Mouse (Mus musculus) kidney, adult 9 months (tissue): ENCODE results near the gene Dph1.

Experiments used
- DNase-seq: peaks from one replicate; pipeline ENCODE4 v3.0.0; 2022

Gene Dph1

DNA sequence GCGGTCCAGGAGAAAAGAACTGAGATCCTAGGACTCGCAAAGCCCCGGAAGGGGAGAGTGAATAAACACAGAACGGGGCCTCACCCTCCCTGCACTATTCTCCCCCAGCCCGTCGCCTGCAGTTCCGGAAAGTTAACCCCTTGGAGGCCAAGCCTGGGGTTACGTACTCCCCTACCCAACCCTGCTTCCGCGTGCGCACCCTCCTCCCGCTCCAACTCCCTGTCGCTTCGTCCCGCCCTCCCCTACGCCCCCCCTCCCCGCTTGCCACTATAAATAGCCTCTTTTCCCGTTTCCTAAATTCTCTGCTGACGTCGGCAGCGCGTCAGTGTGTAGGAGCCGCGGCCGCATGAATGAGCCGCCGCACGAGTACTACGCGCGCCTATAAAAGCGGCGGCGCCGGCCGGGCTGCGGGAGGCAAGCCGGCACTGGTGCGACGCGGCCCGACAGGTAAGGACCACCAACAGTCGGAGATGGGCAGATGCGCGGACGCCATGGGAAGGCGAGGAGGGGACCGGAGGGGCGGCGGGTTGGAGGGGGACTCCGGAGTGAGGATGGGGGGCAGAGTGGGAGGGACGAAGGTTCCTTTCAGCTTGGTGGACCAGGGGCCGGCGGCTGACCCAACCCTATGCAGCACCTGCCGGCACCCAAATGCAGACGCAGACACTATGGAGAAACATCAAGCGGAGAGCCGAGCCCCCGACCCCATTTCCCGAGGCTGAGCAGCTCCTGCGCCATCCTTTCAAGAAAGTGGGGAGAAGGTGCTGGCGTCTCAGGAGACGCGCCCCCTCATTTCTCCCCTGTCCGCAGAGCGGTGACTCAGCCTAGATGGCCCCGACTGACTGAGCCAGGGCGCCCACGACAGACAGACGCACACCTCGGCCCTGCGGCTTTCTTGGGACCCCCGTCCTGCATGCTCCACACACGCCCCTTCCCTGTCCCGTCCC lies 18.6 kb downstream of the Dph1 start:
- no peak for DNase-seq

DNA sequence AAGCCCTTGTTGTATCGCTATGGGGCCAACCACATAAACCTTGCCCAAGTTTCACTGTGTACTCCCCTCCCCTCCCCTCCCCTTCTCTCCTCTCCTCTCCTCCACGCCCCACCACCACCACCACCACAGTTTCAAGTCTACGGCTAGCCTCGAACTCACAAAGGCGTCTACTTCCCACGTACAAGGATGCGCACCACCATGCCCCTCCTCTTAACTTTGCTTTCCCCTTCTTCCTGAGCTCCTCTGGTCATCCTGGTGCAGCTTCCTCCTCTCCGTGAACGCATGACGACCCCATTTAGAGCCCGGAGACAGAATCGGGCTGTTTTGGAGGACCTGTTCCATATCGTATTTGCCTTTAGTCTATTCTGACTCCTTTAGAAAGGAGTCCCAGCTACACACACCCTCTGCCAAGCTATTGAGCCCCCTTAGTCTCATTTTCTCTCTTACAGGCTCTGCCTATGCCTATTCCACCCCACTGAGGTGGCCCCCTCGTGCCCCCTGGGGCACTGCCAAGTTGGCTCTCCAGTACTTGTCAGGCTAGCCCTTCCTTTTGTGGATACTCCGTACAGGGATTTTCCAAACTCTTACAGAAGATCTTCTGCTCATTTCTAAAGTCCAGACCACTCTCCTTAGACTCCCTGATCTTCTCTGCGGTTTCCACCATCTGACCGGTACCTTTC lies 19.7 kb downstream of the Dph1 start:
- no peak for DNase-seq

DNA sequence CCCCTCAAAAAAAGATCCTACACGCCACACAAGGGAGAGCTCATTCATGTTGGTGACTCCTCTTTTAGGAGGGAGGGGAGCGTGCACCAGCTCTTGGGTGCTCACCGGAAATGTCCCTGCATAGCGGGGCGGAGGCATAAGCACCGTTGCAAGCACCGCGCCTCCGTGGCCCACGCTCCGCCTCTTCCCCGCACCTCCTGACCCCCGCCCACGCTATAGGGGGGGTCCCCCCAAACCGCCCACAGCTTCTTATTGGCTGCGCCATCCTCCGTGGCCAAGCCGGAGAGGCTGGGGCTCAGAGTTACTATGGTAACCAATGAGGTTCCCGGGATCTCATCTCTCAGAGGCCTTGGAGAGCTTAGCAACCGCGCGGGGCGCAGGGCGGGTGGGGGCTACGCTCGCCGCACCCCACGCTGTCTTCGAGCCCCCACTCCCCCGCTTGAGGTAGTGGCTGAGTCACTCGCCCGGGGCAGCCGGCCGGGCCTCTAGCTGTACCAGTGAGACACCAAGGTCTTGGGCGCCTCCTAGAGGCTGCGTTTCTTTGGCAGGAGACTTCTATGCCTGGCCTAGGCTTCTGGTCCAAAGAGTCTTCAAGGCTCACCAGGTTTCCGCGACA lies 20.8 kb downstream of the Dph1 start:
- peak; percentile 96 for DNase-seq

DNA sequence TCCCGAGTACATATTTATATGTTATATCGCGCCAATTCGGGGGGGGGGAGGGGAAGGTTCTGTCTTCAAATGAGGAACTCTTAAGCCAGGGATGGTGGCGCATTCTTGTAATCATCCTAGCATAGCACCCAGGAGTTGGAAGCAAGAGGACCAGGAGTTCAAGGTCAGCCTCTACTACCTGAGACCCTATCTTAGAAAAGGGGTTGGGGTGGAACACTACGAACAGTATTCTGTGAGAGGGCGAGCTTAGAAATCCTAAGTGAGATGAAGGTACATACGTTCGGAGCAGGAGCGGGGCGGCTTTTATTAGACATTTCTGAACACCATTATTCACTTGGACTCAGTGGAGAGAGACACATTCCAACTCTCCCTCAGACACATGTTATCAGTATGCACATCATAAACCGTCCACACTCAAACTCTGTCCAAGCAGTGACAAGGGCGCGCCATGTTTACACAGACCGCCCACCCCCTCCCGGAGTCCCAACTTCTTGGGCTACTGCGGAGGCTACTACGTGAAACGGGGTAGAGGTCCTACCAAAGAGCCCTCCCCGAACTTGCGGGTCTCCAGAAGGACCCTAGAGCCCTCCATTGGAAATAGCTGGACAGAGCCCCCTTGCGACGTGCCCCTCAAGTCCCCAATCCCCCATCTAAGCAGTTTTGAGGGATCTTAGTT lies 21.5 kb downstream of the Dph1 start, which contains the start of gene Hic1:
Gene Hic1, minus strand, starts transcription at position 115 of the 676 bp plus-strand sequence.
- DNase-seq, result no peak

DNA sequence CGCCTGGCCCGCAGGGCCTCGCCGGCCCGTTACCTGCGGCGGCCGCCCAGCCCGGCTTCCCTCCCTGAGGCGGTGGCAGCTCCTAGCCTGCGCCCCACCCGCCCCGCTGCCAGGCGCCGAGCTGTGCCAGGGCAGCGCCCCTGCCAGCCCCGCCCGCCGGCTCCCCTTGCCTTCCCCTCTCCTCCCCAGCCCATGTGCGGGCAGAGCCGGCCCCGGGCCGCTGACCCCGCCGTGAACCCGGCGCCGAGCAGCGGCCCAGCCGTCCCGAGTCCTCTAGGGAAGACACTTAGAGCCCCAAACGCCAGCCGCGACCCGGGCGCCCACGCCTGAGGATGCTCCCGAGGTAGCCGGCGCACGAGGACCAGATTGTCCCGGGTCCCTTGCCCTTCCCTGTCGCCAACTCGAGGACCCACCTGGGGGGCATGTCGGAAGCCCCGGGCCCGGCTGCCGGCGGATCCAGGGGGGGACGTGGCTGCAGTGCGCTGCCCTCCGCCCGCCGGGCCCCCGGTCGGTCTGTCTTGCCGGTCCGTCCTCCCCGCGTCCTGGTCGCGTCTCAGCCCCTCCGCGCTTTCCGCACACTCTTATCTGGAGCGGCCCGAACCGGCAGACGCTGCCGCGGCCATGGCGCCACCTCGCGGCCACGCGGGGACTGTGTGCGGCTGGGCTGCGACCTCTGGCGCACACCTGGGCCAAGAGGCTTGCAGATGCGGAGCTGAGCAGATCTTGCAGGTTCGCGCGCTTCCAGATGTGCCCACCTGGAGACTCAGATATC lies 22.3 kb downstream of the Dph1 start:
- DNase-seq, result peak; percentile 84

DNA sequence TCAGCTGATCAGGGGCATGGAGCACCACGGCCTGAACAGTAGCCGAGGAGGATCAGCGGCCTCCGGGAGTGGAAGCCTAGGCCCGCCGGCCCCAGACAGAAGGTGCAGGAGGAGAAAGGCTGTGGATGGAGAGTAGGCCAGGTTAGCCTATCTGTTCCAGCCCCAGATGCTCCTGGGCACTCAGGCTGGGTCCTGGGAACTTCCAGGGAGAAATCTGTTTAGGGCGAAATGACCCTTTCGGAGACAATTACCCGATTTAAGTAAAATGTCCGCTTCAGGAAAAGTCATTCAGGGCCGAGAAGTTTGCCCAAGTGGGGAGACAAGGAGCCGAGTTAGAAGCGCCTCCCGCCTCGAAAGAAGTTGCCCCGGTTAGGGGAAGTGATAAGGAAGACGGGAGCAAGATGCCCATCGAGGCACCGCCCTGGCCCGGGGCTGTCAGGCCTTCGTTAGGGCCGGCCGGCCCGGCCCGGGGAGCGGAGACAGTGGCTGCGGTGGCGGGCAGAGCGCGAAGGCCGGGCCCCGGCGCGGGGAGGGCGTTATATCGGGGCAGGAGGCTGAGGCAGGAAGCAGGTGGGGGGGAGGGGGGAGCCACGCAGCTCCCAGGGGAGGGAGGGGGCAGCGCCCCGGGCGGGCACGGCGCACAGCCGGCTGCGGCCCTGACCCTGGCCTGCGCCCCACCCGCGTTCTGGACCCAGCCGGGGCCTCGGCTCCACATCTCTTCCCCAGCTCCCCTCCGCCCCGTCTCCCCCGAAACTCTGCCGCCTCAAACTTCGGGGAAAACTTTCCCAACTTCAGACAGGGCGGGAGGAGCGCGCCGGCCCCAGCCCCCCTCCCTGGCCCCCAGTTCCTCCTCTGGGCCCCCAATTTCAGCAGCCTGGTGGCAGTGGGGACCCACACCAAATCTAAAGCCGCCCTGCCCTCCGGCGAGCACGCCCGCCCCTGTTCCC lies 23.1 kb downstream of the Dph1 start:
- peak; percentile 26 for DNase-seq

DNA sequence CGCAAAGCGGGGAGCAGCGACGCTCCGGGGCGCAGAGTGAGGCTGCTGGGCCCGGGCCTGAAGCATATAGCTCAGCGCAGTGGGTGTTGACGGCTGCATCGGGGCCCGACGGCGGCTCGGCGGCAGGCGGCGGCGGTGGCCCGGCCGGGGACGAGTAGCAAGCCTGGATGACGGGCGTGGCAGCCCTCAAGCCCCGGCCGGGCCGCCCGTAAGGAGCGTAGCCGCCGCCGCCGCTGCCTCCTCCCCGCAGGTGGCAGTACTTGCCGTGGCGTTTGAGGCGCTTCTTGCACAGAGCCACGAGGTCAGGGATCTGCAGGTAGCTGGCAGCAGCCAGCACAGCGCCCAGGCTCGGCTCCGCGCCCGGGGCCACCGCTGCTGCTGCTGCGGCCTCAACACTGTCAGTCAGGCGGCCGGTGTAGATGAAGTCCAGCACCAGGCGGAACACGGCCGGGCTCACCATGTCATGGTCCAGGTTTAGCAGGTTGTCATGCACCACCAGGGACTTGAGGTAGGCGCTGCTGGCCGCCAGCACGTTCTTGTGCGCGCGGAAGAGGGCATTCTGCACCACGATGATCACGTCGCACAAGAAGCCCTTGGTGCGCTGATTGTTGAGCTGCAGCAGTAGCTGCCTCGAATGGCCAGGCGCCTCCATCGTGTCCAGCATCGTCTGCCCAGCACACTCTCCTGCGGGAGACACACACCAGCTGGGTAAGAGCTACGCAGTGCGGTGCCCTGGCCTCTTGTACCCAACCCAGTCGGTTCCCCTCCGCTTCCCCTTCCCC lies 24.0 kb downstream of the Dph1 start:
- peak; percentile 55 for DNase-seq

DNA sequence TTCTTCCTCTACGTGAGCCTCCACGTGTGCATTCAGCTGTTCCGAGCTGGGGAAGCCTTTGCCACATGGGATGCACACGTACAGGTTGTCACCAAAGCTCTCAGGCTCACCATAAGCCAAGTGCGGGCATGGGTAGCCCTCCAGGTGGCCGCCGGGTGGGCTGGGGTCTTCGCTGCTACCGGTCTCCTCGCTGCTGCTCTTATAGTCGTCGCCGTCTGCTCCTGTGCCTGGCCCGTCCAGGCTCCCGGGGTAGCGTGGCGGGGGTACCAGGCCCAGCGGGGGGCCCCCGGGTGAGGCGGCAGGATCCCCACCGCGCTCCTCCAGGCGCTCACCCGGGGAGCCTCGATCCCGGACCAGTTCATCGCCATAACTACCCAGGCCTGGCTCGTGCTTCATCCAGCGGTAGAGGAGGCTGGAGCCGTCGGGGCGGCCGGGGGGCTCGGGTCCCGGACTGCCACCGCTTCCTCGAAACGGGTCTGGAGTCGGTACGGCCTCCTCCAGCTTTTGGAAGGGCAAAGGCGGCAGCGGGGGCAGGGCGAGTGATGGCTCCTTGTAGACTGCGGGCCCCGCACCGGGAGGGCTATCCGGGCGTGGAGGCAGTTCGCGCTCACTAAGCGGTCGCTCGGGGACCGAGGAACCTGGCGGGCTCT lies 24.7 kb downstream of the Dph1 start:
- DNase-seq, result no peak

DNA sequence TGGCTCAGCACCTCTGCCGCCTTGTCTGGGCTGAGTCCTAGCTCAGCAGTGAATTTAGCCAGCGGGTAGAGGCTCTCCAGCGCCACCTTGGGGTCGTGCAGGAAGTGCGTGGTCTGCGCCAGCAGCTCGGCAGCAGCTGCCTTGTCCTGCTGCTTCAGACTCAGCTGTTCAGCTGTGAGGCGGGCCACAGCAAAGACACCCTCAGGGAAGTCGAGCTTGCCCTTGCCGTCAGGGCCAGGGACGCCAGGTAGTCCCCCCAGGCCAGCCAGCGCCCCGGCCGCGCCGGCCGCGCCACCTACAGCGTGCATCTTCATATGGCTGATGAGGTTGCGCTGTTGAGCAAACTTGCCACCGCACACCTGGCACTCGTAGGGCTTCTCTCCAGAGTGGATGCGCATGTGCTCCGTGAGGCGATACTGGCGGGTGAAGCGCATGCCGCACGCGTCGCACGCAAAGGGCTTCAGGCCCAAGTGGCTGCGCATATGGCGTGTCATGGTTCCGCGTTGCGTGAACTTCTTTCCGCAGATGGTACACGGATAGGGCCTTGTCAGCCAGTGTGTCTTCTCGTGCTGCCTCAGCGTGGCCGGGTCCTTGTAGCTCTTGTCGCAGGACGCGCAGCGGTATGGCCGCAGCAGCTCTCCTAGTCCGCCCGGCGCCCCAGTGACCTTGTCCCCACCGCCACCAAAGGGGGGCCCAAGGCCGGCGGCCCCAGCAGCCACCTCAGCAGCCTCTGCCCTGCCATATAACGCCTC lies 25.4 kb downstream of the Dph1 start:
- DNase-seq, result peak; percentile 85

DNA sequence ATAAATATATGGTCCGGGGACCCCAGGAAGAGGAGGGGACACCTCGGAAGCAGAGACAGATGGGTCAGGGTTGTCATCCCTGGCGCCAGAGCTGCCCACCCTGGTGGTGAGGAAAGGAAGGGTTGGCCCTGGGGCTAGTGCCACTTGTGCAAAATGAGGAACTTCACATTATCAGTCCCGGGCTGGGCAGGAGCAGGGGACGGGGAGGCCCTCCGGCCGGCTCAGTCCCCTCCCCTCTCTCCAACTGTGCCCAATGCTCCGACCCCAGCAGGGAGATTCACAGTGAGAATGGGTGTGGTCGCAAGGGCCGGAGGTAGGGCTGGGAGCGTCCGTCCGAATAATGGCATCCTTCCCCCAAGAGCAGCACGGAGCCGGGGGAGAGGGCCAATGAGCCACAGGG lies 26.3 kb downstream of the Dph1 start:
- no peak for DNase-seq

DNA sequence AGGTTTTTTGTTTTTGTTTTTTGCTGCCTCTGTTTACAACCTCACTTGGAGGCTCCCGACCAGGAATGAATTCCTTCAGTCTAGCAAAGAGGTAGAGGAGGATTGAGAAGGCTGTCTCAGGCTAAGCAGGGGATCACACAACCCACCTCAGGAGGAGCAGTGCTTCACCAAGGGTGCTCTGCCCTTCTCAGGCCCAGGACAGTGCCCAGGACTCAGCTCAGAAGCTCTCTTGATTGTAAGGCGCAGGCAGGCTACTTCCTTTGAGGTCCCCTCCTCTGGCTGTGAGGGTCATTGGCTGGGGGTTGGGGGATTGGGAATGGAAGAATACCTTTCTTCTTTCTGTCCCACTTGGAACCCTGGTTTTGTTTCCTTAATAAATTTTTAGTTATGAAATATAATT lies 27.0 kb downstream of the Dph1 start:
- DNase-seq, result no peak

DNA sequence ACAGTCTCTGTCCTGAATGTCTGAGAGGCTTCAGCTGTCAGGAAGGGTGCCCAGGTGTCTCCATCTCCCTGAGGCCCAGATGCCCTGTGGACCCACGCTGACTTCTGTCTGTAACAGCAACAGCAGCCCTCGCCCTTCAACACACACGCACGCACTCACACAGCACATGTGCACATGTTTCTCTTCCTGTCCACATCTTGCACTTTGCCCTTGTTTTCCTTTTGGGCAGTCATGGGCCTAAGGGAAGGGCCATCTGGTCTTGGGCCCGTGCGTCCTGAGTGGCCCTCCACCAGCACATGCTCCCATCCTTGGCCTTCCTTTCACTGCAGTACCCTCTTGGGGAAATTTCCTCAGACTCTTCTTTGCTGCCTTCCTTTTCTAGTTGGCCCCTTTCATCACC lies 27.7 kb downstream of the Dph1 start:
- peak; percentile 57 for DNase-seq

DNA sequence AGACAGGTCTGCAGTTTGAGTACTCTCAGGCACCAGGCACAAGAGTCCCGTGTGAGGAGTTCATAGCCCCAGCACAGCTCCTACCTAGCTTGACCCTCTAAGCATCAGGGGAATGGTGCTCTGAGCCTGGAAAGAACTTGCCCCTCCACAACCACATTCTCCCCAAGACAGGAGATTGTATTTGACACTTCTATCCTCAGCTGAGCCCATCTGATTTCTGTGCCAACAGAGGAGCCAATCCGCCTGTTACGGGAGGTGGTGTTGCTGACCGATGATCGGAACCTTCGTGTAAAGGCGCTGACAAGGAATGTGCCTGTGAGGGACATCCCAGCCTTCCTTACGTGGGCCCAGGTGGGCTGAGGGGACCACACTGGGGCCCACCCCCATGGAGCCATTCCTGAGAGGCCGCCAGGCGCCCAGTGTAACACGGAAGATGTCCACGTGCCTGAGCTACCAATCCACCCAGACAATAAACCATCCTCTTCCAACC lies 28.4 kb downstream of the Dph1 start:
- no peak for DNase-seq

DNA sequence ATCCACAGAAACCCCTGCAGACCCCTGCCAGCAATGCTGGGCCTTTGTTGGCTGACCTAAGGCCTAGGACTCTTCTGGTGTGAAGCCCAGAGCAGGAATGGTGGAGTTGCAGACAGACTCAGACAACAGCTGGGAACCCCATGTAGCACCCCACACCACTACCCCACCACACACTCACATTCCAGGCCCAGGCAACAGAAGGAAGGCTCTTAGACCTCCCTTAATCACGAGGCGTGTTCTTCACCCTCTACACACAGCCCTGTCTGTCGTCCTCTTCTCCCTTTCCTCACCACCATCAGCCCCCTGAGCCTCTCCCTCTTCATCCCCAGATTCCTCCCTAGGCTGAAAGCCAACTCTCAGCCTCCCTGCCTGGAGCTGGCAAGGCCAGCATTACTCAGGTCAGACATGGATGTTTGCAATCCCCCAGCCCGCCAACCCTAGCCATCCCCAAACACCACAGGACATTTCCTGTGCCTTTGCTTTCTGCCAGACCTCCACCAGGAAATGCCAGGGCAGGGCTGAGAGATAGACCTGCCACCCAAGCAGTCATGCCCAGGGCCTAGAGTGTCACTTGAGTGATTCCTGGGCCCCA lies 29.5 kb downstream of the Dph1 start:
- DNase-seq, result no peak

DNA sequence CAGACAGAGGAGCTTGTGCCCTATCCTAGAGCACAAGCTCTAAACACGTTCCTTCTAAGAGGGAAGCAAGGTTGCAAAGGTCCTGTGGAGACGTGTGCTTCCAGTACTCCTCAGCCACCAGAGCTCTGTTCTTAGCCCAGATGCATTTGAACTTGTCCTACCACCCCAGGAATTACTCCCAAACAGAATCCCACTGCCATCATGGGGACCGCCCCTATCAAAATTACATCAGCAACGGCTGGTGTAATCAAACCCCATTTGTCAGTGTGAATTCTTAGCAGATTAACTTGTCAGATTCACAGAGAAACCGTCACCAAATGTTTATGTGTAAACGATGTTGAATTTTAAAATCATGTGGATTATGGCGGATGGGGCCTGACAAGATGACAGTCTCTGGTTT lies 30.1 kb downstream of the Dph1 start:
- DNase-seq, result no peak

DNA sequence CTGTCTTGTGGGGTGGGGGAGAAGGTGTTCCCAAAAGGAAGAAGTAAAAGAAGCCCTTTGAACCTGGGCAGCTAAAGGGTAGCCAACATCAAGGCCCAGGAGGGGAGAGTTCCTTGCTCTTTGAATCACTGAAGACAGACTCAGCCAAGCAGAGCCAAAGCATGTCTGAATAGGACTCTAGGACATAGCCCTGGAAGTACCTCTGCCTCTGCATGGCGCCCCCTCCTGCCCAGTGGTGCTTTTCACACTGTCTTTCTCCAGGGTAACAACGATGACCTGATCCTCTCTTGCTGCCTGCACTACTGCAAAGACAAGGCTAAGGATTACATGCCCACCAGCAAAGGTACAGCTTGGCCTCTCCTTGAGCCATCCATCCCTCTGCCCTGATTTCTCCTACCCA lies 31.5 kb downstream of the Dph1 start:
- DNase-seq, result peak; percentile 66

DNA sequence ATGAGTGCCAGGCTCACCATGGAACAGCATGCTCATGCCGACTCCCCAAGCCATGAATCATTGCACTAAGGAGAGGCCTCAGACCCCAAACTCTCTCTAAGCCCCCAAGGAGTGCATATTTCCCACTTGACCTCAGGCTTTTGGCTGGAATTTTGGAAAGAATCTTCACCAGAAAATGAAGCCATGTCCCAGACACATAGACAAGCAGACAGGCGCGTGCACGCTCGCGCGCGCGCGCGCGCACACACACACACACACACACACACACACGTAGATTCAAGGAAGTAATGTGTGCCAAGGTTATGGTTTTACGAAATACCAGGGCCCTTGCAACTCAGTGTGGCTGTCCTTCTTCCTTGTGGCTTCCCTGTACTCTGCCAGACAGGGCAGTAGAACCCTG lies 32.6 kb downstream of the Dph1 start:
- DNase-seq, result no peak

DNA sequence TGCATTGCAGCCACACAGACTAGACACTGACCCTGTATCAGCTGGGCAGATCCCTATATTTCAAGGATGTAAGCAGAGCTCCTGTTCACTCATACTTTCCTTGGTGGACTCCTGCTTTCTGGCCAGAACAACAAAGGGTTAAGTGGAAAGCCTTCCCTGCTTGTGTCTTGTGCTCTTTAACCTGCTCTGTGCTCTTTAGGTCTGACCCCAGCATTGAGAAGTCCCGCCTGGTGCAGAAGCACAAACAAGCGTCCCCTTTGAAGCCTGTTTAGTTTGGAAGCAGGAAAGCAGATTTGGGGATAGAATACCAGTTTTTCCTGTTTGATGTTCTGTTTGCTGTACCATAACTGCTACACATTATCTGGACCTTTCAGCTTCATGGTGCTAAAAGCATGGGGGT lies 33.1 kb downstream of the Dph1 start:
- no peak for DNase-seq
